Mouse (Mus musculus): ENCODE data around the gene Ptpra. TPM values are rescaled to one million over a fixed set of nuclear protein-coding genes. Genes with fewer than 3 reads are reported as not detected.

Gene Ptpra
- polyA plus RNA-seq, 1 experiment, result 57.9 TPM

- Histone ChIP-seq H3K4me3 (no peak overlapping the region), H3K36me3 (ENCODE audit: control insufficient read depth, insufficient read depth) (no peaks in the 10 kb centered on the region), H3K4me2 (ENCODE audit: low read depth) (no peak overlapping the region), H3ac (ENCODE audit: control insufficient read depth, insufficient read length) (no peak overlapping the region), H3K27me3 (ENCODE audit: control insufficient read depth, insufficient read depth, insufficient read length) (no peaks in the 10 kb centered on the region), H3K79me2 (ENCODE audit: control insufficient read depth, insufficient read depth) (peaks cover 95% of the 10 kb centered on the region)
- TF ChIP-seq E2F4 (IDR thresholded peaks at IDR 0.05; ENCODE audit: insufficient read depth) (no peak), USF1 (IDR thresholded peaks at IDR 0.05; ENCODE audit: low read depth) (no peak), MYOG (IDR thresholded peaks at IDR 0.05; ENCODE audit: control insufficient read depth in 1 of 3, insufficient read depth in 1 of 3, insufficient read length in 2 of 3, low read depth in 2 of 3) (no peak), POLR2AphosphoS2 (IDR thresholded peaks at IDR 0.05; ENCODE audit: insufficient read length, low read depth) (no peak), SRF (IDR thresholded peaks at IDR 0.05; ENCODE audit: control insufficient read depth, insufficient read length, low read depth) (no peak), POLR2A (IDR thresholded peaks at IDR 0.05; ENCODE audit: insufficient read length, low read depth) (no peak)
Measured at GRCm38 (mm10) chr2:130466438-130466837, 16.4 kb downstream of the Ptpra start.

- Histone ChIP-seq H3K4me2 (ENCODE audit: low read depth) (no peak overlapping the region), H3ac (ENCODE audit: control insufficient read depth, insufficient read length) (no peak overlapping the region), H3K4me3 (no peak overlapping the region), H3K79me2 (ENCODE audit: control insufficient read depth, insufficient read depth) (peaks cover 89% of the 10 kb centered on the region), H3K27me3 (ENCODE audit: control insufficient read depth, insufficient read depth, insufficient read length) (no peaks in the 10 kb centered on the region), H3K36me3 (ENCODE audit: control insufficient read depth, insufficient read depth) (no peaks in the 10 kb centered on the region)
- TF ChIP-seq USF1 (IDR thresholded peaks at IDR 0.05; ENCODE audit: low read depth) (no peak), MYOG (IDR thresholded peaks at IDR 0.05; ENCODE audit: control insufficient read depth in 1 of 3, insufficient read depth in 1 of 3, insufficient read length in 2 of 3, low read depth in 2 of 3) (no peak), CEBPB (IDR thresholded peaks at IDR 0.05; ENCODE audit: insufficient read depth, poor library complexity, severe bottlenecking) (no peak), TCF3 (IDR thresholded peaks at IDR 0.05; ENCODE audit: insufficient read length, low read depth) (no peak), POLR2AphosphoS2 (IDR thresholded peaks at IDR 0.05; ENCODE audit: insufficient read length, low read depth) (no peak), TCF12 (IDR thresholded peaks at IDR 0.05; ENCODE audit: insufficient read depth, poor library complexity, severe bottlenecking) (no peak), POLR2A (IDR thresholded peaks at IDR 0.05; ENCODE audit: insufficient read length, low read depth) (no peak), MYOD1 (IDR thresholded peaks at IDR 0.05; ENCODE audit: control insufficient read depth in 1 of 3, insufficient read length in 2 of 3, low read depth in 2 of 3) (no peak), REST (IDR thresholded peaks at IDR 0.05; ENCODE audit: insufficient read depth, insufficient read length) (no peak), MAX (IDR thresholded peaks at IDR 0.05; ENCODE audit: low read depth) (no peak), E2F4 (IDR thresholded peaks at IDR 0.05; ENCODE audit: insufficient read depth) (no peak), SRF (IDR thresholded peaks at IDR 0.05; ENCODE audit: control insufficient read depth, insufficient read length, low read depth) (no peak)
Measured at GRCm38 (mm10) chr2:130469366-130469765, 19.3 kb downstream of the Ptpra start.

- H3ac ChIP-seq (ENCODE audit: control insufficient read depth, insufficient read length), result no peak overlapping the region
- H3K27me3 ChIP-seq (ENCODE audit: control insufficient read depth, insufficient read depth, insufficient read length), result no peaks in the 10 kb centered on the region
- H3K79me2 ChIP-seq (ENCODE audit: control insufficient read depth, insufficient read depth), result peaks cover 87% of the 10 kb centered on the region
- H3K4me2 ChIP-seq (ENCODE audit: low read depth), result no peak overlapping the region
- H3K36me3 ChIP-seq (ENCODE audit: control insufficient read depth, insufficient read depth), result no peaks in the 10 kb centered on the region
- no peak overlapping the region for H3K4me3 ChIP-seq
- TF ChIP-seq POLR2AphosphoS2 (IDR thresholded peaks at IDR 0.05; ENCODE audit: insufficient read length, low read depth), result no peak
- TF ChIP-seq E2F4 (IDR thresholded peaks at IDR 0.05; ENCODE audit: insufficient read depth), result no peak
- TF ChIP-seq REST (IDR thresholded peaks at IDR 0.05; ENCODE audit: insufficient read depth, insufficient read length), result no peak
- TF ChIP-seq TCF12 (IDR thresholded peaks at IDR 0.05; ENCODE audit: insufficient read depth, poor library complexity, severe bottlenecking), result no peak
- TF ChIP-seq MYOG (IDR thresholded peaks at IDR 0.05; ENCODE audit: control insufficient read depth in 1 of 3, insufficient read depth in 1 of 3, insufficient read length in 2 of 3, low read depth in 2 of 3), result no peak
- no peak for TF ChIP-seq MAX (IDR thresholded peaks at IDR 0.05; ENCODE audit: low read depth)
- no peak for TF ChIP-seq MYOD1 (IDR thresholded peaks at IDR 0.05; ENCODE audit: control insufficient read depth in 1 of 3, insufficient read length in 2 of 3, low read depth in 2 of 3)
- no peak for TF ChIP-seq SRF (IDR thresholded peaks at IDR 0.05; ENCODE audit: control insufficient read depth, insufficient read length, low read depth)
- TF ChIP-seq CEBPB (IDR thresholded peaks at IDR 0.05; ENCODE audit: insufficient read depth, poor library complexity, severe bottlenecking), result no peak
- TF ChIP-seq USF1 (IDR thresholded peaks at IDR 0.05; ENCODE audit: low read depth), result no peak
- no peak for TF ChIP-seq TCF3 (IDR thresholded peaks at IDR 0.05; ENCODE audit: insufficient read length, low read depth)
Measured at GRCm38 (mm10) chr2:130469935-130470334, 19.9 kb downstream of the Ptpra start.

GRCm38 (mm10) chr2:130472908-130473510 is 22.9 kb downstream of the Ptpra start:
- Histone ChIP-seq H3K27me3 (ENCODE audit: control insufficient read depth, insufficient read depth, insufficient read length) (no peaks in the 10 kb centered on the region), H3K4me2 (ENCODE audit: low read depth) (no peak overlapping the region)

GRCm38 (mm10) chr2:130475764-130476163 is 25.7 kb downstream of the Ptpra start:
- no peak for TF ChIP-seq POLR2A (IDR thresholded peaks at IDR 0.05; ENCODE audit: insufficient read length, low read depth)
- no peak for TF ChIP-seq TCF12 (IDR thresholded peaks at IDR 0.05; ENCODE audit: insufficient read depth, poor library complexity, severe bottlenecking)
- no peak for TF ChIP-seq SRF (IDR thresholded peaks at IDR 0.05; ENCODE audit: control insufficient read depth, insufficient read length, low read depth)
- no peak for TF ChIP-seq CEBPB (IDR thresholded peaks at IDR 0.05; ENCODE audit: insufficient read depth, poor library complexity, severe bottlenecking)
- no peak for TF ChIP-seq MYOD1 (IDR thresholded peaks at IDR 0.05; ENCODE audit: control insufficient read depth in 1 of 3, insufficient read length in 2 of 3, low read depth in 2 of 3)
- no peak for TF ChIP-seq TCF3 (IDR thresholded peaks at IDR 0.05; ENCODE audit: insufficient read length, low read depth)
- TF ChIP-seq REST (IDR thresholded peaks at IDR 0.05; ENCODE audit: insufficient read depth, insufficient read length), result no peak
- TF ChIP-seq POLR2AphosphoS2 (IDR thresholded peaks at IDR 0.05; ENCODE audit: insufficient read length, low read depth), result no peak
- no peak for TF ChIP-seq MAX (IDR thresholded peaks at IDR 0.05; ENCODE audit: low read depth)
- no peak for TF ChIP-seq MYOG (IDR thresholded peaks at IDR 0.05; ENCODE audit: control insufficient read depth in 1 of 3, insufficient read depth in 1 of 3, insufficient read length in 2 of 3, low read depth in 2 of 3)
- TF ChIP-seq E2F4 (IDR thresholded peaks at IDR 0.05; ENCODE audit: insufficient read depth), result no peak
- no peak for TF ChIP-seq USF1 (IDR thresholded peaks at IDR 0.05; ENCODE audit: low read depth)
- H3K36me3 ChIP-seq (ENCODE audit: control insufficient read depth, insufficient read depth), result peaks cover 4% of the 10 kb centered on the region
- peaks cover 89% of the 10 kb centered on the region for H3K79me2 ChIP-seq (ENCODE audit: control insufficient read depth, insufficient read depth)
- H3K27me3 ChIP-seq (ENCODE audit: control insufficient read depth, insufficient read depth, insufficient read length), result no peaks in the 10 kb centered on the region
- no peak overlapping the region for H3K4me3 ChIP-seq
- H3K4me2 ChIP-seq (ENCODE audit: low read depth), result no peak overlapping the region
- no peak overlapping the region for H3ac ChIP-seq (ENCODE audit: control insufficient read depth, insufficient read length)

More at GRCm38 (mm10) chr2:130472908-130473510, 22.9 kb downstream of the Ptpra start:
- peaks cover 88% of the 10 kb centered on the region for H3K79me2 ChIP-seq (ENCODE audit: control insufficient read depth, insufficient read depth)
- no peaks in the 10 kb centered on the region for H3K36me3 ChIP-seq (ENCODE audit: control insufficient read depth, insufficient read depth)
- TF ChIP-seq SRF (IDR thresholded peaks at IDR 0.05; ENCODE audit: control insufficient read depth, insufficient read length, low read depth), result no peak
- TF ChIP-seq MAX (IDR thresholded peaks at IDR 0.05; ENCODE audit: low read depth), result no peak
- no peak for TF ChIP-seq TCF3 (IDR thresholded peaks at IDR 0.05; ENCODE audit: insufficient read length, low read depth)
- no peak for TF ChIP-seq MYOG (IDR thresholded peaks at IDR 0.05; ENCODE audit: control insufficient read depth in 1 of 3, insufficient read depth in 1 of 3, insufficient read length in 2 of 3, low read depth in 2 of 3)
- no peak for TF ChIP-seq USF1 (IDR thresholded peaks at IDR 0.05; ENCODE audit: low read depth)
- TF ChIP-seq MYOD1 (IDR thresholded peaks at IDR 0.05; ENCODE audit: control insufficient read depth in 1 of 3, insufficient read length in 2 of 3, low read depth in 2 of 3), result no peak
- H3ac ChIP-seq (ENCODE audit: control insufficient read depth, insufficient read length), result no peak overlapping the region
- no peak overlapping the region for H3K4me3 ChIP-seq

Measured in myocyte (in vitro differentiated cells).